Mouse (Mus musculus) induced T-regulatory cell, adult 2 months (primary cell): ENCODE data around the gene Mylk.
"Not testable (repeated sequence)": the region's sequence is repeated elsewhere in the genome, so short reads cannot be mapped to it uniquely, and the experiment has no call there.

Experiments used
- DNase-seq: peaks from one replicate; pipeline ENCODE4 v3.0.0-alpha.2; 2012; ENCODE audit warnings: low read depth

Gene Mylk

GRCm38 (mm10) chr16:34745065-34745585 lies at the start of gene Mylk:
Mylk (plus strand) TSS chr16:34745210.
- DNase-seq, result no peak

GRCm38 (mm10) chr16:34698721-34699120 lies 46.3 kb upstream of the Mylk start:
- DNase-seq, result not testable (repeated sequence)

- peak; percentile 80 for DNase-seq
Measured at GRCm38 (mm10) chr16:34700165-34700827, 44.7 kb upstream of the Mylk start.

- no peak for DNase-seq
Measured at GRCm38 (mm10) chr16:34700828-34701216, 44.2 kb upstream of the Mylk start.

- DNase-seq, result no peak
Measured at GRCm38 (mm10) chr16:34706019-34706418, 39.0 kb upstream of the Mylk start.

GRCm38 (mm10) chr16:34706487-34706946 lies 38.5 kb upstream of the Mylk start:
- DNase-seq, result no peak

GRCm38 (mm10) chr16:34711481-34711880 lies 33.5 kb upstream of the Mylk start:
- peak; percentile 38 for DNase-seq

- DNase-seq, result no peak
Measured at GRCm38 (mm10) chr16:34725156-34725555, 19.9 kb upstream of the Mylk start.

GRCm38 (mm10) chr16:34728610-34729009 lies 16.4 kb upstream of the Mylk start:
- not testable (repeated sequence) for DNase-seq

GRCm38 (mm10) chr16:34729371-34729770 lies 15.6 kb upstream of the Mylk start:
- DNase-seq, result no peak

- DNase-seq, result peak; percentile 1
Measured at GRCm38 (mm10) chr16:34738656-34739233, 6.3 kb upstream of the Mylk start.

- no peak for DNase-seq
Measured at GRCm38 (mm10) chr16:34742930-34743329, 2.1 kb upstream of the Mylk start.

- DNase-seq, result no peak
Measured at GRCm38 (mm10) chr16:34748081-34748720, 3.2 kb downstream of the Mylk start.

GRCm38 (mm10) chr16:34749536-34749935 lies 4.5 kb downstream of the Mylk start:
- no peak for DNase-seq

GRCm38 (mm10) chr16:34752026-34752425 lies 7.0 kb downstream of the Mylk start:
- no peak for DNase-seq

- DNase-seq, result no peak
Measured at GRCm38 (mm10) chr16:34752977-34753376, 8.0 kb downstream of the Mylk start.

GRCm38 (mm10) chr16:34756991-34757390 lies 12.0 kb downstream of the Mylk start:
- DNase-seq, result no peak

- DNase-seq, result no peak
Measured at GRCm38 (mm10) chr16:34758205-34758604, 13.2 kb downstream of the Mylk start.

GRCm38 (mm10) chr16:34763959-34764591 lies 19.1 kb downstream of the Mylk start:
- no peak for DNase-seq

GRCm38 (mm10) chr16:34765666-34766065 lies 20.7 kb downstream of the Mylk start:
- no peak for DNase-seq

- DNase-seq, result no peak
Measured at GRCm38 (mm10) chr16:34766193-34766592, 21.2 kb downstream of the Mylk start.

GRCm38 (mm10) chr16:34767443-34767842 lies 22.4 kb downstream of the Mylk start:
- DNase-seq, result no peak

- DNase-seq, result no peak
Measured at GRCm38 (mm10) chr16:34768436-34768835, 23.4 kb downstream of the Mylk start.
